Mouse (Mus musculus): ENCODE data around the gene Emp2. TPM values are rescaled to one million over a fixed set of nuclear protein-coding genes. Genes with fewer than 3 reads are reported as not detected.
A peak's percentile ranks its signal among the peaks of the same experiment; 100 is the strongest.

Gene Emp2
- 10 to 100 TPM; 32.6 to 40.9 (median 37.7) TPM for total RNA-seq (2022)

DNA sequence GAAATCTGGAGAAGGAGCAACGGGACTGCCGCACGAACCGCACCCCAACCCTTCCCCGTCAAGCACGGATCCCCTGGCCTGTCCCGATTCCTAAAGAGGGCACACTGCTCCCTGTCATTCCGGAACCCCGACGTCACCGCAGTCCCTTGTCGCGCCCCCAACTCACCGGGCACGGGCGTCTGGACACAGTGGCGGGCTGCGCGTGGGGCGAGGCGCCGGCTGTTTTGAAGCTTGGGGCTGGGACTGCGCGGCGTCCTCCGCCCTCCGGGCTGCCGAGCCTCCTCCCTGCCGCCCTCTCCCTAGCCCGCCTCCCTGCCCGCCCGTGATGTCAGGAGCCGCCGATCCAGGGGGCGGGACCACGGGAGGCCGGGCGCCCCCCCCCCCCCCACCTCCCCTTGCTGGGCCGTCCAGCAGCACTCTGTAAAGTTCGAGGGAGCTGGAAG is at the start of gene Emp2:
TSS of gene Emp2 (minus strand) at position 323 of the 443 bp plus-strand sequence.
- DNase-seq (ENCODE audit: low spot score), result peak; percentile 58

DNA sequence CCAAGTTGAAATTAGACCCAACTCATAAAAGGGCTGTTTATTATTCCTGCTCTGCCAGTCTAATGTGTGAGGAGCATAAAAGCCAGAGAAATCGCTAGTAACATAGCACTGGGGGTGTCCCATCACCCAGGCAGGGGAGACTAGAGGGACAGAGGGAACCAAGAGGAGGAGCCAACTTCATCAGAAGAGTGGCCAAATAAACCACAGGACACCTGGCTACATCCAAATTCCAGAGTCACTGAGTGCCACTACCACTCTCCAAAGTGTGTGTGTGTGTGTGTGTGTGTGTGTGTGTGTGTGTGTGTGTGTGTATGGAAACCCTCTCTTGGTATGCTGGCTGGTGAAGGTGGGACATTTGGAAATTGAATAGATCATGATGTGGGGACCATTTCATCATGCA is 49.3 kb upstream of the Emp2 start:
- DNase-seq (ENCODE audit: low spot score), result no peak

GRCm38 (mm10) chr16:10359241-10359640 is 45.5 kb upstream of the Emp2 start:
- no peak for DNase-seq (ENCODE audit: low spot score)

- no peak for DNase-seq (ENCODE audit: low spot score)
Observed at GRCm38 (mm10) chr16:10358010-10358934, 44.5 kb upstream of the Emp2 start.

GRCm38 (mm10) chr16:10355004-10355403 is 41.2 kb upstream of the Emp2 start:
- DNase-seq (ENCODE audit: low spot score), result no peak

DNA sequence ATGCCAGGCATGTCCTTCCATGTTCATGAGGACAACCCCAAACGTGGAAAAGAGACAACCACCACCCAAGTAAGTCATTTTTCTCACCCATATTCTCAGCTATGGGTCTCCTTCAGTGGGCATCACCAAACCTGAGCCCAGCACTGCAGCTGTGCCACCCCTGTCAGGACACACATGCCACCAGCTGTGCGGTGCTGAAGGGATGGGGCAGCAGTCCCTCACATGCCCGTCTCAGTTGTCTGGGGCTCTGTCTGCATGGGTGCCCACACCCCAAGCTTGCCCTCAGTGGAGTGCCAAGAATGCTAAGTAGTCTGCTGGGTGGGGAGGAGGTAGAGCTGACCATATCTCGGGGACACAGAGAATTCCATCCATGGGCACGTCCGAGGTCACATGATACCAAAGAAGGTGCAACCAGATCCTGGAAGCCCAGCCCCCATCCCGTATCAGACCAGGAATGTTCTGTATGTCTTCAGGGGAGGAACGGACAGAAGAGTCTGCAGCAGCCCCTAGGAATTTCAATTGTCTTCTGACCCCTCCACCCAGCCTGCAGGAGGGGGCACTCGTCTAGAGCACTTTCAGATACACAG is 37.4 kb upstream of the Emp2 start:
- no peak for DNase-seq (ENCODE audit: low spot score)

GRCm38 (mm10) chr16:10349876-10350275 is 36.1 kb upstream of the Emp2 start:
- DNase-seq (ENCODE audit: low spot score), result no peak

GRCm38 (mm10) chr16:10349436-10349835 is 35.7 kb upstream of the Emp2 start:
- DNase-seq (ENCODE audit: low spot score), result peak; percentile 42

DNA sequence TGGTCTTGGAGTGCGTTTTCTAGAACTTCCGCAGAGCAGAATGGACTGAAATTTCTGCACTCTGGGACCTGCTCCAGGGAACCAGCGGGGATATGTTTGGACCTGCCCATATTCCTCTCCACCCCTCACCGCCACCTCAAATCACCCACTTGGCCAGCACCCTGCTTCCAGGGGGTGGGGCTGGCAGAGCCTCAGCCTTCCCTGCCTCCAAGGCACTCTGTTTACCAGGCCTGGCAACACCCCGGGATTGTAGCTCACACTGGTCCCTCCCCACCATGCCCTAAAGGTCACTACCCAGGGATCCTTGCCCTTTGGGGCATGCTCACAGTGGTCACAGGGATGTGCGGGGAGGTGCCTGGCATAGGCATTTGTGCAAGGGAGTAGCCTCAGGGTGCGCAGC is 33.8 kb upstream of the Emp2 start:
- DNase-seq (ENCODE audit: low spot score), result peak; percentile 59

- peak; percentile 15 for DNase-seq (ENCODE audit: low spot score)
Observed at GRCm38 (mm10) chr16:10341110-10341509, 27.3 kb upstream of the Emp2 start.

DNA sequence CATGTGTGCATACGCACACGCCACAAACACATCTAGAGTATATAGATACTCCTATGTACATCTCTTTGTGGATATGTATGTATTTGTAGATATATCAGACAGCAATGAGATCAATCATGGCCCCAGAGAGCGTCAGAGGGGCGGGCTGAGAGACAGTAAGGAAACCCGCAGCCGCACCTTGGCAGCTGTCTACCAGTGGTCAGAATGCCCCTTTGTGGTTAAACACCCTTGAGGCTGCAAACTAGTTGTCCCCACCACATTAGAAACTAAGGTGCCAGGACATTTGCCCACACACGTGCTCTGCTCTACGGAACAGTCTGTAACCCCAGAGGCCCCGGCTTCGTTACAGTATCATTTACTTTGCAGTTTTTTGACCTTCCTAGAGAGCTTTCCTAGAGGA is 26.2 kb upstream of the Emp2 start:
- no peak for DNase-seq (ENCODE audit: low spot score)

- DNase-seq (ENCODE audit: low spot score), result no peak
Observed at GRCm38 (mm10) chr16:10338601-10339000, 24.8 kb upstream of the Emp2 start.

- DNase-seq (ENCODE audit: low spot score), result no peak
Observed at GRCm38 (mm10) chr16:10337422-10338197, 23.8 kb upstream of the Emp2 start.

DNA sequence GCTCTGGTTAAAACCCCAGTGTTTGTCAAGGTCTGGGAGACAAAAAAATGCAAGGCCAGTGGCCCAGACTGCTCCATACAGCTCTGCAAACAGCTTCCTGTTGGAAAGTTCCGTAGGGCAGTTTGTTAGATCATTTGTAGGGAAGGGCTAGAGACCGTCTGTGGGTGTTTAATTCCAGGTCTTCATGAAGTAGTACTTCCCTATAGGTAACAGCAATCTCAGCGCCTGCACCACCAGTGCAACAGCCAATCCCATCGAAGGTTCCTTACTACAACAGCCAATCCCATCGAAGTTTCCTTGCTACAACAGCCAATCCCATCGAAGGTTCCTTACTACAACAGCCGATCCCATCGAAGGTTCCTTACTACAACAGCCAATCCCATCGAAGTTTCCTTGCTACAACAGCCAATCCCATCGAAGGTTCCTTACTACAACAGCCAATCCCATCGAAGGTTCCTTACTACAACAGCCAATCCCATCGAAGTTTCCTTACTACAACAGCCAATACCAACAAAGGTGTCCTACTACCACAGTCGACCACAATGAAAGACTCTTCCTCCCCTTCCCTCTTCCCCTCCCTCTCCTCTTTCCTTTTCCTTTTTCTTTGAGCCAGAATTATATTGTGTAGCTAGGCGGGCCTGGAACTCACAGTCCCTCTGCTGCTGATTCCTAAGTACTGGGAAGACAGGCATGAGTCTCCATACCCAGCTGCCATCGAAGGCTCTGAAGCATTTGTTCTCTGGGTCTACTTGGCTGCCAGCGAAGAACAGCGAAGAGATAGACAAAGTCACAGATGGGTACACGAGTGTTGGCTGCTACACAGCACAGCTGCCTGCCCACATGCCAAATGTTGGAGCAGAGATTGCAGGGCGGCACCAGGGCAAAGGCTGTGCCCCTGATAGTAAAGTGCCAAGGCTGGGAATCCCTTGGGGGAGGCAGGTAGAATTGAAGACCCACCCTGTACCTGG is 23.0 kb upstream of the Emp2 start:
- DNase-seq (ENCODE audit: low spot score), result peak; percentile 16

GRCm38 (mm10) chr16:10335953-10336352 is 22.2 kb upstream of the Emp2 start:
- DNase-seq (ENCODE audit: low spot score), result no peak

- DNase-seq (ENCODE audit: low spot score), result peak; percentile 42
Observed at GRCm38 (mm10) chr16:10332732-10333131, 19.0 kb upstream of the Emp2 start.

DNA sequence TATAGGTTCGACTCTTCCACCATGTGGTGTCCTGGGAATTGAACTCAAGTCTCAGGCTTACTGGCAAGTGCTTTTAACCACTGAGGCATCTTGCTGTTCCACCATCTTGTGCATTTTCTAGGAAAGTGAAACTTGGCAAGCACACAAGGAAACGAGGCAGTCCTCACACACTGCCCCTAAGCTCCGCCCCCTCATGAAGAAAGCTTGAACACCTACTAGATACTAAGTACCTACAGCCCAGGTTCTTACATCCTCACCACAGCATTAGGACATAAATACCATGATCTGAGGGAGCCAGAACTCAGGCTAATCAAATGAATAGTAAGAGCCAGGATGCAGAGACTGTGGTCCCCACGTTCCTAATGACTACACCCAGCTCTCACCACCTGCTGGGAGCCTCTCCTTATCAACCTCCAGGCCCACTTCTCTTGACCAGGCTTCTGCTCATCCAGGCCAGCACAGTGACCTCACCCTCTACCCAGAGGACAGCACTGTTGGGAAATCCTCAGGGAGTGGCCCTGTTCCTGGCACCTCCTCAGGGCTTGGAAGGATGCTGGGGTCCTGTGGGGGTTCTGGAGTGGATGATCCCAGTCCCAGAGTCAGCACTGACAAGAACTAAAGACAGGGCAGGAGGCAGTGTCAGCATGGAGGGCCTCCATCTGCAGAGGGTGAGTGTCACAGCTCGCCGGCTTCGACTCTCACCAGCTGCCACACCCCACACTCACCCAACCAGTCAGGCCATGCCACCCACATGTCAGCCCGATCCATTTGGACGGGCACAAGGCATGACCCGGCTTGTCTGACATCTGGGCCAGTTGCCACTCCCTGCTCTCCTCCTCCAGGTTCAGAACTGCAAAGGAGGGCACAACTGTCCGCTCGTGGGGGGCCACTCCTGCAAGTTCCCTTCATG is 17.1 kb upstream of the Emp2 start:
- no peak for DNase-seq (ENCODE audit: low spot score)

GRCm38 (mm10) chr16:10327563-10328333 is 14.0 kb upstream of the Emp2 start:
- no peak for DNase-seq (ENCODE audit: low spot score)

- DNase-seq (ENCODE audit: low spot score), result no peak
Observed at GRCm38 (mm10) chr16:10319914-10320569, 6.3 kb upstream of the Emp2 start.

All from heart, adult 8-10 months (tissue).